Mouse (Mus musculus) E14TG2a.4 (cell line): ENCODE results near the gene Kcnip3.

Experiments used
- H3K27me3 ChIP-seq: 2 replicates; pipeline ENCODE4 v1.6.1; 2014; ENCODE audit warnings: low read length, control low read depth; ENCODE audit not compliant: insufficient read depth
- H3K36me3 ChIP-seq: 2 replicates; pipeline ENCODE4 v1.6.1; 2014; ENCODE audit warnings: low read length, control low read depth; ENCODE audit not compliant: insufficient read depth
- H3K4me1 ChIP-seq: replicated peaks from 2 replicates; pipeline ENCODE4 v1.6.1; 2014; ENCODE audit warnings: low read depth, low read length, control low read depth
- H3K4me3 ChIP-seq: replicated peaks from 2 replicates; pipeline ENCODE4 v1.5.1; 2014; ENCODE audit warnings: mild to moderate bottlenecking, low read length
- H3K9me3 ChIP-seq: 2 replicates; pipeline ENCODE4 v1.6.1; 2014; ENCODE audit warnings: low read length, control low read depth
- CTCF ChIP-seq: conservative IDR thresholded peaks from 2 replicates; pipeline ENCODE4 v1.5.1; 2014; ENCODE audit warnings: low read length
- NANOG ChIP-seq: IDR thresholded peaks from 2 replicates; pipeline ENCODE4 v1.6.1; 2014; ENCODE audit warnings: borderline replicate concordance, low read length, mixed read lengths
- POU5F1 ChIP-seq: IDR thresholded peaks from 2 replicates; pipeline ENCODE4 v1.6.1; 2014; ENCODE audit warnings: low read length, borderline replicate concordance

Kcnip3 gene

DNA sequence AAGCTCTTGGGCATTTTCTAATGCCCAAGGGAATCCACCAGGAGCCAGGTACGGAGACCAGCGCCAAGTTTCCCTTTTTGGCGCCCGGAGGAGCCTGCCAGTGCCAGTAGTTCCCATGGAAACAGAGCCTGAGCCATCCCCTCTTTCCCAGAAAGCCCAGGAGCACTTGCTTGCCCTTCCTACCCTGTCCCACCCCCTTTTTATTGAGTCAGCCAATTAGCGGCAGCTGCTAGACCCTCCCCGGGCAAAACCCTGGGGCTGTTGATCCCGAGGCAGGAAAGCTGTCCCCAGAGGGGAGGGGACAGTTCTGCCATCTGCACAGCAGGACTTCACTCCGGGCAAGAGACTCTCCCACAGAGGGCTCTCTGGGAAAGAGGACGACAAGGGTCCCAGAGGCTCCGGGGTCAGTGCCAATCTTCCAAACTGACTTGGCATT lies at the start of gene Kcnip3:
TSS of gene Kcnip3 (minus strand) at position 89 of the 436 bp plus-strand sequence.
- peaks cover 22% of the 10 kb centered on the region for H3K4me1 ChIP-seq
- H3K27me3 ChIP-seq, result peaks cover 27% of the 10 kb centered on the region
- no peaks in the 10 kb centered on the region for H3K9me3 ChIP-seq
- no peaks in the 10 kb centered on the region for H3K36me3 ChIP-seq
- TF ChIP-seq NANOG (no peak), CTCF (no peak), POU5F1 (no peak)
- H3K4me3 ChIP-seq, result peak within 1 kb of the TSS; percentile 75

DNA sequence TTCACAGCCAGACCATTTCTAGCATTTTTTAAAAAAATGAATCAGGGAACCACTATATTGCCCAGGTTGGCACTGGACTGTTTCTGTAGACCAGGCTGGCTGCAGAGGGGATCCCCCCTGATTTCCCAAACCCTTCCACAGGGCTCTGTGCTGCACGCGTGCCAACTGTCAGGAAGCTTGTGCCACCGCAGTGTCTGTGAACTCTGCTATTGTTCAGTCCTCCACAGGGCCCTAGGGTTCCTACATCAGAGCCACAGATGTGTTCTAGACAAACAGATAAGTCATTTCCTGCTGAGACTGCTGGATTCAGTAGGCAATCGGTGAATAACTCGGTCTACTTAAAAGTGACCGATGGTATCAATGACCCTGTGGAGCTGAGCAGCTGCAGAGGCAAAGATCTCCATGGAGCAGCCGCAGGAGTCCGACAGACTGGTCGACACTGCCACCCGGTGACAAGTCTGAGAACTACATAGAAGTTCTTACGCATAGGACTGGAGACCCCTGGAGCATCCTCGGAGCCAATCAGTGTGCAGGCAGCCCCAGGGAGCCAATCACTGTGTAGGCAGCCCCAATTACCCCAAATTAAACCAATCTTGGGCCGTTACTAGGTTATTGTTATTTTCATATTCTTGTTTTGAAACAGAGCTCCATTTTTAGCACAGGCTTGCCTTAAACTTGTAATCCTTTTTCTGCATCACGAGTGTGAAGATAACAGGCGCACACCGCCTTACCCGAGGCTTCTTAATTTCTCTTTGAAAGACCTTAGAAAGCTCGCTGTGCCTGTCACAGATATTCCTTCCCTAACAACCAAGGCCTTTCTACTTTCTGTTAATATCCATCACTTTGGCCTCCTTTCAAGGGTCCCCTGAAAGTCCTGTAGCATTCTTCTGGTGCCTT lies 37.4 kb upstream of the Kcnip3 start:
- Histone ChIP-seq H3K4me3 (no peak overlapping the region), H3K4me1 (no peaks in the 10 kb centered on the region; the same call in 1 of the 2 replicates), H3K36me3 (no peaks in the 10 kb centered on the region), H3K27me3 (peaks cover 23% of the 10 kb centered on the region; the same call in 1 of the 2 replicates), H3K9me3 (no peaks in the 10 kb centered on the region)
- TF ChIP-seq CTCF, result peak; percentile 39
- TF ChIP-seq NANOG, result no peak

DNA sequence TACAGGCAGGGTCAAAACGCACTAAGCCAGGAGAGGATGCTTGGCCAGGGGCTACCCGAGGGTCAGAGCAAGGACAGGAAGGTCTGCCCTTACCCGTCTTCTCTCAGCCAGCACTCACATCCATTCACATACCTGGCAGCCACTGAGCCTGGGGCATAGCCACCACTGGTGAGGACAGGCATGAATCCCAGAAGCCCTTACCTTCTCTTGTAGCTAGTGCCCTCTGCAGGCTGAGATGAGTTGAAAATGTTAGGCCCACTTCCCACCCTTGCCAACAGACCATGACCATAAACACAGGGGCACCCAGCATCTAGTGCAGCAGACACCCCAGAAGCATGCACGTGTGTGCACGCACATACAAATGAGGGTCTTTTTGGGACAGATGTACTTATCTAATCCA lies 29.2 kb upstream of the Kcnip3 start:
- TF ChIP-seq NANOG (no peak), CTCF (0 out of 2 replicates have a peak, but pooled peaks have one; percentile 7)
- Histone ChIP-seq H3K4me1 (no peaks in the 10 kb centered on the region), H3K9me3 (0 out of 2 replicates have a peak, but pooled peaks cover 3% of the 10 kb centered on the region), H3K27me3 (peaks cover 6% of the 10 kb centered on the region; the same call in 1 of the 2 replicates), H3K36me3 (no peaks in the 10 kb centered on the region), H3K4me3 (no peak overlapping the region)

DNA sequence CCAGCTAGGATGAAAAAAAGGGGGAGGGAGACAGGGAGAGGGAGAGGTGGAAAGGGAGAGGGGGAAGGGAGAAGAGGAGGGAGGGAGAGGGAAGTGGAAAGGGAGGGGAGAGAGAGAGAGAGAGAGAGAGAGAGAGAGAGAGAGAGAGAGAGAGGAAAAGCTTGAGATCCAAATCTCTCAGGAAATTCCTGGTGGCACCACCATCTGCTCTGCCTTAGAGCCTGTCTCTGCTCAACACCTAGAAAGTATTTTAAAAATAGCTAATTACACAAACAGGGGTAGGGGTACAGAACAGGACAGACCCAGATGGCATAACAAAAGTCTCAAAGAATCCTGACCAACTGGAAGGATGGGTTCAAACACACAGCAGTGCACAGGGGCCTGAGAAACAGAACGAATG lies 28.6 kb upstream of the Kcnip3 start:
- no peak for TF ChIP-seq POU5F1
- no peak for TF ChIP-seq NANOG
- TF ChIP-seq CTCF, result no peak
- H3K27me3 ChIP-seq, result peaks cover 10% of the 10 kb centered on the region; the same call in 1 of the 2 replicates
- no peak overlapping the region for H3K4me3 ChIP-seq
- 0 out of 2 replicates have a peak, but pooled peaks cover 3% of the 10 kb centered on the region for H3K9me3 ChIP-seq
- no peaks in the 10 kb centered on the region for H3K4me1 ChIP-seq
- no peaks in the 10 kb centered on the region for H3K36me3 ChIP-seq

DNA sequence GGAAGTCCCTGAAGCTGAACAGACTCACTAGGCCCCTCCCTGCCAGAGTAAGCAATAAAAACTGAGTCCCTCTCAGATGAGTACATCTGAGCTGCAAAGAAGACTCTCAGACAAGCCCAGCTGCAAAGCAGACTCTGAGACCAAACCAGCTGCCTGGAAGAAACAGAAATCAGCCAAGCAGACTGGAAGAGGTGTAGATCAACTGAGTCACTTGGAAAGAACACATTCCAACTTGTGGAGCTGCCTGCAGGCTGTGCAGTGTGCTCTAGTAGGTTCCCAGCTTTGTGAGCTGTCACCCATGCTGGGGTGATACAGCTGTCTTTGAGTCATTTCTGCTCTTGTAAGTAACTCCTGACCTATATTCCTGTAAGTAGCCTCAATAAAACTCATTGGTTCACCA lies 27.8 kb upstream of the Kcnip3 start:
- Histone ChIP-seq H3K36me3 (no peaks in the 10 kb centered on the region), H3K27me3 (peaks cover 15% of the 10 kb centered on the region)

DNA sequence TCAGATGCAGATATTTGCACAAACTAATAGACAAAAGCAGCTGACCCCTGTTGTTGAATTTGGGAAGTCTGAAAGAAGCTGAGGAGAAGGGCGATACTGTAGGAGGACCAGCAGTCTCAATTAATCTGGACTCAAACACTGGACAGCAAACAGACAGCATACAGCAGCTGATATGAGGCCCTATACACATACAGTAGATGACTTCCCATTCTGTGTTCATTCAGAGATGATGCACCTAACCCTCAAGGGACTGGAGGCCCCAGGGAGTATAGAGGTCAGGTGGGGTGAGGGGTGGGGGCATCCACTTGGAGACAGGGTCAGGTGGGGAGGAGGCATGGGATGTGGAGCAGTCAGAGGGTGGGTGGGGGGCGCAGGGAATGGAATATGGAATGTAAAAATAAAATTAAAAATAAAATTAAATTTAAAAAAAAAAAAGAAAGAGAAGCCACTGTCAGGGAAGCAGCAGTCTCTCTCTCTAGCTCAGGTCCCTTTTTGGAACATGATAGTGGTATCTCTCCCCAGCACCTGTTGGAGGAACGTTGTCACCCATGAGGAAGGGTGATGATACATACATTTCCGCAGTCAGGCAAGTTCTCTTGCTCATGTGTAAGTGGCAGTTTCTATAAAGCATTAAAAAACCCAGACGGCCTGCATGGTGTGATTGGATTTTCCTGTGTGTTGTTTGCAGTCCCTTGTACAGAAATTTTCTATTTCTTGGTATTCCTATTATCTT lies 26.6 kb upstream of the Kcnip3 start:
- TF ChIP-seq POU5F1 (no peak), NANOG (no peak), CTCF (no peak)
- H3K4me1 ChIP-seq, result no peaks in the 10 kb centered on the region
- H3K9me3 ChIP-seq, result 0 out of 2 replicates have a peak, but pooled peaks cover 3% of the 10 kb centered on the region
- H3K27me3 ChIP-seq, result peaks cover 15% of the 10 kb centered on the region
- H3K36me3 ChIP-seq, result no peaks in the 10 kb centered on the region
- no peak overlapping the region for H3K4me3 ChIP-seq

More for the DNA sequence above, 27.8 kb upstream of the Kcnip3 start:
- no peak overlapping the region for H3K4me3 ChIP-seq
- H3K9me3 ChIP-seq, result 0 out of 2 replicates have a peak, but pooled peaks cover 3% of the 10 kb centered on the region
- no peaks in the 10 kb centered on the region for H3K4me1 ChIP-seq
- TF ChIP-seq NANOG, result no peak
- no peak for TF ChIP-seq CTCF
- TF ChIP-seq POU5F1, result no peak

DNA sequence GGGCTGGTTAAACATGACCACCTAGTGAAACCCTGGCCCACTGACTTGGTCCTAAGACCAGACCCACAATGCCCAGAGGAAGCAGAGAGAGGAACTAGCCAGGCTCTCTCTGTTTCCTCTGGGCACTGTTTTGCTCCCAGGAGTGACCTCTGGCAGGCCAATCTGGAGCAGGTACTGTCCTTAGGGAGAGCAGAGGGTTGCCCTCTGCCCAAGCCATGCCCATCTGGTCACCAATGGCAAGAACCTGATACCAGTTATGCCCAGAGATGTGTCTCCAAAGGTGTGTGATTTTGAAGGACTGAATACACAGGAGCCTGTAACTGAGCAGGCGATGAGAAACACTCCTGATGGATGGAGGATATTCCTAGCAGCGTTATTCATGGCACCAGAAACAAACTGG lies 19.8 kb upstream of the Kcnip3 start:
- Histone ChIP-seq H3K36me3 (no peaks in the 10 kb centered on the region), H3K4me1 (peaks cover 18% of the 10 kb centered on the region), H3K9me3 (no peaks in the 10 kb centered on the region), H3K4me3 (peak overlapping the region; percentile 75), H3K27me3 (peaks cover 74% of the 10 kb centered on the region)
- TF ChIP-seq POU5F1 (no peak), CTCF (no peak), NANOG (no peak)

DNA sequence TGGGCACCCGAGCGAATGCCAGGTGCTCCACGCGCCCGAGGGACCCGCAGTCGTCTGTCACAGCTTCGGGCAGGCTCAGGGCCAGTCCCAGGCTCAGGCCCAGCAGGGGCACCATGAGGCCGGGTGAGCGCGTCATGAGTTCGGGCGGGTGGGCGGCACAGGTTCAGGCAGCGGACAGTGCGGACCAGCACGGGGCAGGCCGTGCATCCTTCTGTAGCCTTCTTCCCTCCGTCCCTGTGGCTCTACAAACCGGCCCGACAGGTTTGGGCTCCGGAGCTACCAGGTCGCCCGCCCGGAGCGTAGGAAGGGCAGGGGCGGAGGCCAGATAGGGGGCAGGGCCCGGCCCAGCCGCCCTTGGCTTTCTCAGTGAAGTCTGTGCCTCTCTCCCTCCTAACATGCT lies 19.3 kb upstream of the Kcnip3 start, which contains the start of gene Prom2:
TSS of gene Prom2 (minus strand) at position 283 of the 400 bp plus-strand sequence.
- peaks cover 18% of the 10 kb centered on the region for H3K4me1 ChIP-seq
- peak within 1 kb of the TSS; percentile 75 for H3K4me3 ChIP-seq
- H3K9me3 ChIP-seq, result no peaks in the 10 kb centered on the region
- TF ChIP-seq CTCF (no peak), POU5F1 (no peak), NANOG (no peak)
- peaks cover 79% of the 10 kb centered on the region for H3K27me3 ChIP-seq
- H3K36me3 ChIP-seq, result no peaks in the 10 kb centered on the region

DNA sequence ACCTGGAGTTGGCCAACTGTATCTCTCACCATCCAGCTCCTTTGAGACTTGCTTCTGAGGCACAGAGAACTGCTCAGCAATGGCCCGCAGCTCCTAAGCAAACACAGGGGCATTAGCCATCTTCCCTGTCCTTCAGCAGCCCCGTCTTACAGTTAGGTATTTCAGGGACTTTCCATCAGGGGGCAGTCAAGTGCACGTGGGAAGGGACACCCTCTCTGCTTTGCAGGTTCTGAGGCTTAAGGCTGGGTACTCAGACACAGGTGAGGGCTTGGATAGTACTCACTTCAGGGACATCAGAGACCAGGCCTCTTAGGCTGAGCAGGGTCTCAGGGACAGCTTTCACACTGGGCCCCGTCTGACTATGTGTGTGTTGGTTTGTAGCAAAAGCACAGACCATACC lies 17.6 kb upstream of the Kcnip3 start:
- Histone ChIP-seq H3K4me1 (peaks cover 18% of the 10 kb centered on the region), H3K4me3 (no peak overlapping the region), H3K9me3 (no peaks in the 10 kb centered on the region), H3K36me3 (no peaks in the 10 kb centered on the region), H3K27me3 (peaks cover 77% of the 10 kb centered on the region)
- no peak for TF ChIP-seq NANOG
- peak; percentile 52 for TF ChIP-seq CTCF
- no peak for TF ChIP-seq POU5F1
